Mouse (Mus musculus): ENCODE measurements around the gene Wdr70. TPM values are rescaled to one million over a fixed set of nuclear protein-coding genes. Genes with fewer than 3 reads are reported as not detected.

The Wdr70 gene
- polyA plus RNA-seq, 1 experiment from 2014 or later = 49.3 TPM

GRCm38 (mm10) chr15:7935571-7936165, 163.3 kb downstream of the Wdr70 start:
- H3K4me1 ChIP-seq (ENCODE audit: control insufficient read depth, insufficient read depth, low read length) = peaks cover 5% of the 10 kb centered on the region; the same call in 1 of the 2 replicates
- no peaks in the 10 kb centered on the region for H3K27me3 ChIP-seq (ENCODE audit: control insufficient read depth, insufficient read depth, low read length)
- H3K27ac ChIP-seq (ENCODE audit: low read depth, low read length) = no peak overlapping the region
- no peak overlapping the region for H3K9ac ChIP-seq (ENCODE audit: low read depth, low read length)
- H3K4me3 ChIP-seq (ENCODE audit: low read depth, low read length) = no peak overlapping the region
- WGBS (ENCODE audit: insufficient replicate concordance) = 53% methylated on average over 7 of the region's 7 CpGs
- H3K4me2 ChIP-seq = no peak overlapping the region
- H3K9me3 ChIP-seq (replicated peaks; ENCODE audit: control insufficient read depth, low read length) = no peaks in the 10 kb centered on the region
- no peaks in the 10 kb centered on the region for H3K36me3 ChIP-seq (ENCODE audit: control insufficient read depth, insufficient read depth, low read length)
- ATAC-seq (replicated peaks; ENCODE audit: insufficient number of reproducible peaks, low FRiP score, low TSS enrichment) = no peak

GRCm38 (mm10) chr15:7934580-7934979, 164.4 kb downstream of the Wdr70 start:
- H3K36me3 ChIP-seq (ENCODE audit: control insufficient read depth, insufficient read depth, low read length) = no peaks in the 10 kb centered on the region
- H3K4me2 ChIP-seq = peak overlapping the region; percentile 59
- ATAC-seq (replicated peaks; ENCODE audit: insufficient number of reproducible peaks, low FRiP score, low TSS enrichment) = no peak
- H3K4me1 ChIP-seq (ENCODE audit: control insufficient read depth, insufficient read depth, low read length) = peaks cover 5% of the 10 kb centered on the region; the same call in 1 of the 2 replicates
- no peak overlapping the region for H3K27ac ChIP-seq (ENCODE audit: low read depth, low read length)
- no peaks in the 10 kb centered on the region for H3K9me3 ChIP-seq (replicated peaks; ENCODE audit: control insufficient read depth, low read length)
- no peak overlapping the region for H3K4me3 ChIP-seq (ENCODE audit: low read depth, low read length)
- no peak overlapping the region for H3K9ac ChIP-seq (ENCODE audit: low read depth, low read length)
- 31% methylated on average over 4 of the region's 4 CpGs for WGBS (ENCODE audit: insufficient replicate concordance)
- no peaks in the 10 kb centered on the region for H3K27me3 ChIP-seq (ENCODE audit: control insufficient read depth, insufficient read depth, low read length)

- Histone ChIP-seq H3K4me3 (ENCODE audit: low read depth, low read length) (peak overlapping the region; percentile 25; the same call in 1 of the 2 replicates), H3K9ac (ENCODE audit: low read depth, low read length) (0 out of 2 replicates have a peak overlapping the region, but pooled peaks have one; percentile 16), H3K9me3 (replicated peaks; ENCODE audit: control insufficient read depth, low read length) (no peaks in the 10 kb centered on the region), H3K27me3 (ENCODE audit: control insufficient read depth, insufficient read depth, low read length) (no peaks in the 10 kb centered on the region), H3K36me3 (ENCODE audit: control insufficient read depth, insufficient read depth, low read length) (no peaks in the 10 kb centered on the region), H3K27ac (ENCODE audit: low read depth, low read length) (no peak overlapping the region), H3K4me2 (peak overlapping the region; percentile 59), H3K4me1 (ENCODE audit: control insufficient read depth, insufficient read depth, low read length) (peaks cover 5% of the 10 kb centered on the region; the same call in 1 of the 2 replicates)
- WGBS (ENCODE audit: insufficient replicate concordance) = 39% methylated on average over 16 of the region's 16 CpGs
- no peak for ATAC-seq (replicated peaks; ENCODE audit: insufficient number of reproducible peaks, low FRiP score, low TSS enrichment)
These were observed 164.9 kb downstream of the Wdr70 start for GRCm38 (mm10) chr15:7934105-7934504.

GRCm38 (mm10) chr15:7931605-7932008, 167.4 kb downstream of the Wdr70 start:
- Histone ChIP-seq H3K36me3 (ENCODE audit: control insufficient read depth, insufficient read depth, low read length) (no peaks in the 10 kb centered on the region), H3K4me3 (ENCODE audit: low read depth, low read length) (no peak overlapping the region), H3K27ac (ENCODE audit: low read depth, low read length) (no peak overlapping the region), H3K9me3 (replicated peaks; ENCODE audit: control insufficient read depth, low read length) (no peaks in the 10 kb centered on the region), H3K9ac (ENCODE audit: low read depth, low read length) (no peak overlapping the region), H3K4me2 (no peak overlapping the region), H3K27me3 (ENCODE audit: control insufficient read depth, insufficient read depth, low read length) (no peaks in the 10 kb centered on the region), H3K4me1 (ENCODE audit: control insufficient read depth, insufficient read depth, low read length) (peaks cover 5% of the 10 kb centered on the region; the same call in 1 of the 2 replicates)
- 67% methylated on average over 8 of the region's 8 CpGs for WGBS (ENCODE audit: insufficient replicate concordance)
- no peak for ATAC-seq (replicated peaks; ENCODE audit: insufficient number of reproducible peaks, low FRiP score, low TSS enrichment)

DNA sequence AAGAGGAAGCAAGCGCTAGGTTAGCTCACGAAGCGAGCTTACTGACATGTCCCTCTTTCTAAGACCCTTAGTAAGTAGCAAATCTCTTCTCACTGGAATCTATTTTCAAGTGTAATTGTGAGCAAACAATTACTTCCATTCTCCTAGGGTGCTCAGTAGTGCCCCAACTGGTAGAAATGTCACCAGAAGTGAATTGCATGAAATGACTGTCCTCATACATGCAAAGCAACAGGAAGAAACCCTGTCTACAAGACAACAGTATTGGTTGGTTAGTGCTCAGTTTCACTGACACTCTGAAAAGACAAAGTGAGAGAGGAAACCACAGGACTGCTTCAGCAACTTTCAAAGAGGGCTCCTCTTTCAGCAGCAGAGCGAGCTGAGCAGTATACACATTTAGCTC, 173.6 kb downstream of the Wdr70 start:
- no peaks in the 10 kb centered on the region for H3K9me3 ChIP-seq (replicated peaks; ENCODE audit: control insufficient read depth, low read length)
- no peaks in the 10 kb centered on the region for H3K4me1 ChIP-seq (ENCODE audit: control insufficient read depth, insufficient read depth, low read length)
- no peaks in the 10 kb centered on the region for H3K27me3 ChIP-seq (ENCODE audit: control insufficient read depth, insufficient read depth, low read length)
- no peak overlapping the region for H3K27ac ChIP-seq (ENCODE audit: low read depth, low read length)
- 85% methylated on average over 4 of the region's 4 CpGs for WGBS (ENCODE audit: insufficient replicate concordance)
- H3K4me2 ChIP-seq = no peak overlapping the region
- H3K4me3 ChIP-seq (ENCODE audit: low read depth, low read length) = no peak overlapping the region
- H3K9ac ChIP-seq (ENCODE audit: low read depth, low read length) = no peak overlapping the region
- ATAC-seq (replicated peaks; ENCODE audit: insufficient number of reproducible peaks, low FRiP score, low TSS enrichment) = no peak
- H3K36me3 ChIP-seq (ENCODE audit: control insufficient read depth, insufficient read depth, low read length) = peaks cover 2% of the 10 kb centered on the region; the same call in 1 of the 2 replicates

GRCm38 (mm10) chr15:7923281-7923680, 175.7 kb downstream of the Wdr70 start:
- WGBS (ENCODE audit: insufficient replicate concordance) = 87% methylated on average over 4 of the region's 4 CpGs
- no peaks in the 10 kb centered on the region for H3K9me3 ChIP-seq (replicated peaks; ENCODE audit: control insufficient read depth, low read length)
- no peaks in the 10 kb centered on the region for H3K4me1 ChIP-seq (ENCODE audit: control insufficient read depth, insufficient read depth, low read length)
- no peak for ATAC-seq (replicated peaks; ENCODE audit: insufficient number of reproducible peaks, low FRiP score, low TSS enrichment)
- H3K36me3 ChIP-seq (ENCODE audit: control insufficient read depth, insufficient read depth, low read length) = peaks cover 2% of the 10 kb centered on the region; the same call in 1 of the 2 replicates
- H3K27me3 ChIP-seq (ENCODE audit: control insufficient read depth, insufficient read depth, low read length) = no peaks in the 10 kb centered on the region
- no peak overlapping the region for H3K9ac ChIP-seq (ENCODE audit: low read depth, low read length)
- H3K4me3 ChIP-seq (ENCODE audit: low read depth, low read length) = no peak overlapping the region
- no peak overlapping the region for H3K4me2 ChIP-seq
- no peak overlapping the region for H3K27ac ChIP-seq (ENCODE audit: low read depth, low read length)

GRCm38 (mm10) chr15:7922291-7923037, 176.5 kb downstream of the Wdr70 start:
- ATAC-seq (replicated peaks; ENCODE audit: insufficient number of reproducible peaks, low FRiP score, low TSS enrichment) = no peak
- Histone ChIP-seq H3K4me2 (no peak overlapping the region), H3K27ac (ENCODE audit: low read depth, low read length) (no peak overlapping the region), H3K4me3 (ENCODE audit: low read depth, low read length) (no peak overlapping the region), H3K9ac (ENCODE audit: low read depth, low read length) (no peak overlapping the region), H3K9me3 (replicated peaks; ENCODE audit: control insufficient read depth, low read length) (no peaks in the 10 kb centered on the region), H3K4me1 (ENCODE audit: control insufficient read depth, insufficient read depth, low read length) (no peaks in the 10 kb centered on the region), H3K27me3 (ENCODE audit: control insufficient read depth, insufficient read depth, low read length) (no peaks in the 10 kb centered on the region), H3K36me3 (ENCODE audit: control insufficient read depth, insufficient read depth, low read length) (peaks cover 2% of the 10 kb centered on the region; the same call in 1 of the 2 replicates)
- 95% methylated on average over 14 of the region's 14 CpGs for whole genome bisulfite sequencing (ENCODE audit: insufficient replicate concordance)

- Histone ChIP-seq H3K4me2 (no peak overlapping the region), H3K9me3 (replicated peaks; ENCODE audit: control insufficient read depth, low read length) (no peaks in the 10 kb centered on the region), H3K36me3 (ENCODE audit: control insufficient read depth, insufficient read depth, low read length) (peaks cover 2% of the 10 kb centered on the region; the same call in 1 of the 2 replicates), H3K27me3 (ENCODE audit: control insufficient read depth, insufficient read depth, low read length) (no peaks in the 10 kb centered on the region), H3K4me3 (ENCODE audit: low read depth, low read length) (no peak overlapping the region), H3K27ac (ENCODE audit: low read depth, low read length) (no peak overlapping the region), H3K4me1 (ENCODE audit: control insufficient read depth, insufficient read depth, low read length) (no peaks in the 10 kb centered on the region), H3K9ac (ENCODE audit: low read depth, low read length) (no peak overlapping the region)
- no peak for ATAC-seq (replicated peaks; ENCODE audit: insufficient number of reproducible peaks, low FRiP score, low TSS enrichment)
- WGBS (ENCODE audit: insufficient replicate concordance) = 75% methylated on average over 6 of the region's 6 CpGs
These were observed 177.9 kb downstream of the Wdr70 start for GRCm38 (mm10) chr15:7921124-7921523.

All from heart, embryonic 11.5 days (tissue).